Mouse (Mus musculus): ENCODE results near the gene Omt2b.
"Not testable (repeated sequence)": the region's sequence is repeated elsewhere in the genome, so short reads cannot be mapped to it uniquely, and the experiment has no call there.

GRCm38 (mm10) chr9:78349141-78349540 lies 21.8 kb downstream of the Omt2b start:
- not testable (repeated sequence) for TF ChIP-seq CTCF (IDR thresholded peaks at IDR 0.05; ENCODE audit: insufficient read depth, low read length); POLR2A (IDR thresholded peaks at IDR 0.05; ENCODE audit: borderline replicate concordance, extremely low read depth, low read depth, low read length)

Measured in lung, adult 2 months (tissue).